In the genomic region with DNA sequence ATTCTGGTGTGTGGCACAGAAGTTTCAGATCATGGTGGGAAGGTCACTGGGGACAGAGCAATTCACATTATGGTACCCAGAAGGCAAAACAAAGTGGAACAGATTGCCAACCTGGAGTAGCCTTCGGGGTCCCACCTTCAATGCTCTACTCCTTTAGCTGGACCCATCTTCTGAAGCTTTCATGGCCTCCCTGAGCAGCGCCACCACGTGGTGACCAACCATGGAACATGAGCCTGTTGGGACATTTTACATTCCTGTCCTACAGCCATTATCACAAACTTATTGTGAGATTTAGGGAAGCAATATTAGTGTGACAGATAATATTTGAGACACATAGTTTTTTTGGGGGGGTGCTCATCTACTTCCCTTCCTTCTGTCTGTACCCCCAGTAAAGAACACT, we compare ENCODE assay signal across 18 mouse cellular contexts.
DNase-seq lines count a peak whose midpoint lies in the region; ATAC-seq and TF ChIP-seq lines count a peak whose summit lies in the region.
"Had no signal": no experiment of that assay in that cellular context is flagged by ENCODE, and none has a peak within 500 bp of the region (broad histone marks: within the 10 kb centered on the region; RNA-seq: fewer than 3 reads in every experiment).

No protein-coding gene starts in this region.

- peak; percentile 42; the same call in 1 of the 2 replicates for TF ChIP-seq CTCF in intestine, postnatal 0 days (IDR thresholded peaks at IDR 0.05; ENCODE audit: low read depth)
- TF ChIP-seq CTCF in stomach, postnatal 0 days (IDR thresholded peaks at IDR 0.05; ENCODE audit: low read depth): peak; percentile 37

- no peak overlapping the region for H3K27ac ChIP-seq in intestine, postnatal 0 days (ENCODE audit: low read depth, low read length)
- H3K27ac ChIP-seq in intestine, embryonic 16.5 days (ENCODE audit: low read length): no peak overlapping the region
- no peak overlapping the region for H3K27ac ChIP-seq in midbrain, embryonic 10.5 days (replicated peaks)
- H3K27ac ChIP-seq in midbrain, embryonic 16.5 days (ENCODE audit: low read length): no peak overlapping the region
- H3K27ac ChIP-seq in stomach, postnatal 0 days (replicated peaks): no peak overlapping the region
- H3K27ac ChIP-seq: forebrain, embryonic 13.5 days; limb, embryonic 15.5 days; lung, embryonic 15.5 days had no signal

- ATAC-seq in intestine, postnatal 0 days: no peak
- ATAC-seq in intestine, embryonic 16.5 days: no peak
- no peak for ATAC-seq in midbrain, embryonic 16.5 days
- ATAC-seq in stomach, postnatal 0 days (ENCODE audit: low FRiP score, low TSS enrichment): no peak
- ATAC-seq: forebrain, embryonic 13.5 days had no signal

- H3K4me3 ChIP-seq in intestine, postnatal 0 days (ENCODE audit: low read depth, low read length): no peak overlapping the region
- H3K4me3 ChIP-seq in intestine, embryonic 16.5 days (ENCODE audit: low read length): no peak overlapping the region
- no peak overlapping the region for H3K4me3 ChIP-seq in midbrain, embryonic 10.5 days
- H3K4me3 ChIP-seq in midbrain, embryonic 16.5 days (ENCODE audit: low read depth, low read length): no peak overlapping the region
- H3K4me3 ChIP-seq in stomach, postnatal 0 days (ENCODE audit: low read depth, low read length): no peak overlapping the region
- H3K4me3 ChIP-seq: forebrain, embryonic 13.5 days; heart, embryonic 12.5 days; limb, embryonic 15.5 days; lung, embryonic 15.5 days had no signal

- intact Hi-C loops in left cerebral cortex, postnatal 14 days (cut with DNase I): no loop called here

- H3K4me2 ChIP-seq in intestine, postnatal 0 days (replicated peaks; ENCODE audit: low read depth): no peak overlapping the region
- no peak overlapping the region for H3K4me2 ChIP-seq in intestine, embryonic 16.5 days (ENCODE audit: low read depth, low read length)
- H3K4me2 ChIP-seq in midbrain, embryonic 16.5 days (ENCODE audit: low read length): no peak overlapping the region
- no peak overlapping the region for H3K4me2 ChIP-seq in stomach, postnatal 0 days (replicated peaks; ENCODE audit: low read depth)
- H3K4me2 ChIP-seq: forebrain, embryonic 13.5 days; heart, embryonic 12.5 days; limb, embryonic 15.5 days; lung, embryonic 15.5 days had no signal

- no peak for TF ChIP-seq EP300 in stomach, postnatal 0 days (optimal IDR thresholded peaks at IDR 0.05)

- WGBS in intestine, postnatal 0 days: 62% methylated on average over 3 of the region's 3 CpGs
- 66% methylated on average over 3 of the region's 3 CpGs for WGBS in intestine, embryonic 16.5 days
- WGBS in midbrain, embryonic 10.5 days: 58% methylated on average over 3 of the region's 3 CpGs
- WGBS in midbrain, embryonic 16.5 days: 68% methylated on average over 3 of the region's 3 CpGs
- WGBS in stomach, postnatal 0 days: 64% methylated on average over 3 of the region's 3 CpGs

- H3K9me3 ChIP-seq in intestine, postnatal 0 days (ENCODE audit: control insufficient read depth): no peaks in the 10 kb centered on the region
- H3K9me3 ChIP-seq in intestine, embryonic 16.5 days (ENCODE audit: control insufficient read depth, low read length): no peaks in the 10 kb centered on the region
- H3K9me3 ChIP-seq in midbrain, embryonic 10.5 days (replicated peaks): no peaks in the 10 kb centered on the region
- no peaks in the 10 kb centered on the region for H3K9me3 ChIP-seq in midbrain, embryonic 16.5 days (replicated peaks; ENCODE audit: control insufficient read depth, low read length, poor library complexity, severe bottlenecking)
- no peaks in the 10 kb centered on the region for H3K9me3 ChIP-seq in stomach, postnatal 0 days (ENCODE audit: control insufficient read depth, low read length)
- H3K9me3 ChIP-seq: forebrain, embryonic 13.5 days; heart, embryonic 12.5 days; limb, embryonic 15.5 days; lung, embryonic 15.5 days had no signal

- H3K27me3 ChIP-seq in intestine, postnatal 0 days (replicated peaks; ENCODE audit: control insufficient read depth, insufficient read depth, low read length): no peaks in the 10 kb centered on the region
- H3K27me3 ChIP-seq in intestine, embryonic 16.5 days (replicated peaks; ENCODE audit: control insufficient read depth, insufficient read depth, low read length): no peaks in the 10 kb centered on the region
- no peaks in the 10 kb centered on the region for H3K27me3 ChIP-seq in midbrain, embryonic 10.5 days (ENCODE audit: low read depth, poor library complexity, severe bottlenecking)
- H3K27me3 ChIP-seq in midbrain, embryonic 16.5 days (ENCODE audit: control insufficient read depth, insufficient read depth, low read depth, low read length): no peaks in the 10 kb centered on the region; the same call in 1 of the 2 replicates
- H3K27me3 ChIP-seq in stomach, postnatal 0 days (ENCODE audit: control insufficient read depth, insufficient read depth, low read length): no peaks in the 10 kb centered on the region
- H3K27me3 ChIP-seq: forebrain, embryonic 13.5 days; heart, embryonic 12.5 days; limb, embryonic 15.5 days had no signal

- H3K9ac ChIP-seq in intestine, postnatal 0 days (ENCODE audit: low read depth, low read length): no peak overlapping the region
- no peak overlapping the region for H3K9ac ChIP-seq in intestine, embryonic 16.5 days (ENCODE audit: low read depth, low read length)
- H3K9ac ChIP-seq in midbrain, embryonic 16.5 days (ENCODE audit: low read depth, low read length): no peak overlapping the region
- H3K9ac ChIP-seq in stomach, postnatal 0 days (ENCODE audit: low read length): no peak overlapping the region
- H3K9ac ChIP-seq: forebrain, embryonic 13.5 days; heart, embryonic 12.5 days; limb, embryonic 15.5 days; lung, embryonic 15.5 days had no signal

- peak; percentile 11 for DNase-seq in midbrain, embryonic 10.5 days (ENCODE audit: low spot score)
- peak; percentile 12 for DNase-seq in NIH3T3 (ENCODE audit: low read depth)
- DNase-seq in stomach, postnatal 0 days (ENCODE audit: low spot score): no peak
- no peak for DNase-seq in left cerebral cortex, postnatal 14 days (ENCODE audit: low spot score in 2 of 2)
- DNase-seq: adrenal gland, postnatal 36 days; cerebellum, postnatal 10 days; gastrocnemius, postnatal 36 days; kidney, postnatal 14 days; midbrain, embryonic 14.5 days; spleen, adult 18-20 months; thymus, adult 2 months had no signal

- no peaks in the 10 kb centered on the region for H3K36me3 ChIP-seq in intestine, postnatal 0 days (ENCODE audit: control insufficient read depth, insufficient read depth)
- no peaks in the 10 kb centered on the region for H3K36me3 ChIP-seq in intestine, embryonic 16.5 days (ENCODE audit: control insufficient read depth, insufficient read depth, low read length)
- H3K36me3 ChIP-seq in midbrain, embryonic 10.5 days: no peaks in the 10 kb centered on the region
- no peaks in the 10 kb centered on the region for H3K36me3 ChIP-seq in midbrain, embryonic 16.5 days (ENCODE audit: control insufficient read depth, insufficient read depth, low read length)
- no peaks in the 10 kb centered on the region for H3K36me3 ChIP-seq in stomach, postnatal 0 days (ENCODE audit: control insufficient read depth, insufficient read depth, low read length)
- H3K36me3 ChIP-seq: heart, embryonic 12.5 days; limb, embryonic 15.5 days; lung, embryonic 15.5 days had no signal

- 0 out of 2 replicates have a peak, but pooled peaks cover 4% of the 10 kb centered on the region for H3K4me1 ChIP-seq in intestine, postnatal 0 days (replicated peaks; ENCODE audit: control insufficient read depth, insufficient read depth, low read length)
- no peaks in the 10 kb centered on the region for H3K4me1 ChIP-seq in intestine, embryonic 16.5 days (ENCODE audit: control insufficient read depth, insufficient read depth, low read length)
- H3K4me1 ChIP-seq in midbrain, embryonic 10.5 days: peaks cover 12% of the 10 kb centered on the region
- no peaks in the 10 kb centered on the region for H3K4me1 ChIP-seq in midbrain, embryonic 16.5 days (ENCODE audit: control insufficient read depth, insufficient read depth, low read length)
- H3K4me1 ChIP-seq in stomach, postnatal 0 days (replicated peaks; ENCODE audit: control insufficient read depth, insufficient read depth): no peaks in the 10 kb centered on the region
- H3K4me1 ChIP-seq: forebrain, embryonic 13.5 days; lung, embryonic 15.5 days had no signal

Comparison
In these comparisons a context has a peak if more than half of its experiments do, and no peak if none do; other contexts are left out.
1. DNase-seq: peak in midbrain, embryonic 10.5 days (single experiment) and NIH3T3 (single experiment); none in stomach, postnatal 0 days (single experiment) and left cerebral cortex, postnatal 14 days (0 of 2).